Mouse (Mus musculus): ENCODE measurements around the gene Zfp326. TPM values are rescaled to one million over a fixed set of nuclear protein-coding genes. Genes with fewer than 3 reads are reported as not detected.

Gene Zfp326
- polyA plus RNA-seq, 1 experiment from 2014 or later: 44.1 TPM

DNA sequence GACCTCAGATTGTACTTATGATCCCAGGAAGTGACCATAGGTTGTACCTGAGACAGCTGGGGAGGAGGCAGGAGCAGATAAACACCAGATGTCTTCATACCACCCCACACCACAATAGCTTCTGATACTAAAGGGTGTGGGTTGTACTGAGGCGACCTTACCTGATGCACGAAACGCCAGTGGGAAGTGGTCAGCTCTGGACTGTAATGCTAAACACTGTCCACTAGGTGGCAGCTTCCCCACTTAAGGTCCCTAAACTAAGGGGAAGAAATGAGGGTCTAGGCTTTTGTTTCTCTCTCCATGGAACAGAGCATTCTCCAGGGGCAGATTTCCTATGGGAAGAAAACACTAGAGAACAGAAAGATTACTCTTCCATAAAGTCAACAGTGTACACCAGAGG, 53.9 kb downstream of the Zfp326 start:
- H3K4me2 ChIP-seq (ENCODE audit: low read depth, severe bottlenecking): no peak overlapping the region
- H3K36me3 ChIP-seq (ENCODE audit: control insufficient read depth, insufficient read depth, low read length): no peaks in the 10 kb centered on the region
- WGBS: 29% methylated on average over 3 of the region's 3 CpGs
- no peak overlapping the region for H3K4me3 ChIP-seq (ENCODE audit: low read depth, low read length)
- ATAC-seq (ENCODE audit: insufficient number of reproducible peaks, low FRiP score, low TSS enrichment, low read depth) (no peak), DNase-seq (ENCODE audit: low spot score) (no peak)
- no peaks in the 10 kb centered on the region for H3K27me3 ChIP-seq (ENCODE audit: control insufficient read depth, insufficient read depth, low read length)
- no peak overlapping the region for H3K27ac ChIP-seq (replicated peaks; ENCODE audit: low read depth, low read length)
- H3K9me3 ChIP-seq (ENCODE audit: control insufficient read depth, low read length): peaks cover 8% of the 10 kb centered on the region; the same call in 1 of the 2 replicates
- no peaks in the 10 kb centered on the region for H3K4me1 ChIP-seq (ENCODE audit: control insufficient read depth, insufficient read depth, low read length)
- no peak overlapping the region for H3K9ac ChIP-seq (ENCODE audit: low read length)

DNA sequence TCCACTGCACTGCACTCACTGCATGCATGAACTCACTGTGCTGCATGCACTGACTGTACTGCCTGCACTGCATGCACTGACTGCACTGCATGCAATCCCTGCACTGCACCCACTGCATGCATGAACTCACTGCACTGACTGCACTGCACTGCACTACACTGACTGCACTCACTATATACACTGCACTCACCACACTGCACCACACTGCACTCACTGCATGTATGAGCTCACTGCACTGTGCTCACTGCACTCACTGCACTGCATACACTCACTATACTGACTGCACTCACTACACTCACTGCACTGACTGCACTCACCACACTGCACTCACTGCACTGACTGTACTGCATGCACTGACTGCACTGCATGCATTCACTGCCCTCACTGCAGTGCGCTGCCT, 56.0 kb downstream of the Zfp326 start:
- no peaks in the 10 kb centered on the region for H3K36me3 ChIP-seq (ENCODE audit: control insufficient read depth, insufficient read depth, low read length)
- H3K27ac ChIP-seq (replicated peaks; ENCODE audit: low read depth, low read length): no peak overlapping the region
- H3K27me3 ChIP-seq (ENCODE audit: control insufficient read depth, insufficient read depth, low read length): no peaks in the 10 kb centered on the region
- no peak overlapping the region for H3K4me3 ChIP-seq (ENCODE audit: low read depth, low read length)
- H3K9ac ChIP-seq (ENCODE audit: low read length): no peak overlapping the region
- DNase-seq (ENCODE audit: low spot score) (no peak), ATAC-seq (ENCODE audit: insufficient number of reproducible peaks, low FRiP score, low TSS enrichment, low read depth) (0 out of 2 replicates have a peak, but pooled peaks have one; percentile 44)
- no peaks in the 10 kb centered on the region for H3K4me1 ChIP-seq (ENCODE audit: control insufficient read depth, insufficient read depth, low read length)
- peaks cover 8% of the 10 kb centered on the region; the same call in 1 of the 2 replicates for H3K9me3 ChIP-seq (ENCODE audit: control insufficient read depth, low read length)
- WGBS: 93% methylated on average over 1 of the region's 1 CpGs
- H3K4me2 ChIP-seq (ENCODE audit: low read depth, severe bottlenecking): no peak overlapping the region

DNA sequence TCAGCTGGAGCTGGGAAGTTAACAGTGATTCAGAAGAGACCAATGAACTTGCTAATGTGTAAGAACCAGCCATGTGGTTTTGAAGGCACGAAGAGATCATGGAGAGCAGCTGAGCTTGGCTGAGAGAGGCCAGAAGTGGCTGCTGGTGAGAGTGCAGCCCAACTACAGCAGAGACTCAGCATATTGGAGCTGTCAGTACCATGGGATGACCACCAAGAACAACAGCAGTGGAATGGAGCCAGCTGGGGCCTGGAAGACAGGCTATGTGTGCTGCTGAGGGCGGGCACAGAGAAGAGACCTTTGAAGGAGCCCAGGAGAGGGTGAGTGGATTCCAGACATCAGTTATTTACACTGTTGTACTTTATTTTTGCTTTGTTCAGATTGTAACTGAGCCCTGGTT, 65.6 kb downstream of the Zfp326 start:
- H3K27me3 ChIP-seq (ENCODE audit: control insufficient read depth, insufficient read depth, low read length): no peaks in the 10 kb centered on the region
- ATAC-seq (ENCODE audit: insufficient number of reproducible peaks, low FRiP score, low TSS enrichment, low read depth) (no peak), DNase-seq (ENCODE audit: low spot score) (no peak)
- H3K27ac ChIP-seq (replicated peaks; ENCODE audit: low read depth, low read length): no peak overlapping the region
- H3K9me3 ChIP-seq (ENCODE audit: control insufficient read depth, low read length): no peaks in the 10 kb centered on the region
- H3K36me3 ChIP-seq (ENCODE audit: control insufficient read depth, insufficient read depth, low read length): no peaks in the 10 kb centered on the region
- no peak overlapping the region for H3K4me3 ChIP-seq (ENCODE audit: low read depth, low read length)
- no peaks in the 10 kb centered on the region for H3K4me1 ChIP-seq (ENCODE audit: control insufficient read depth, insufficient read depth, low read length)
- WGBS: 77% methylated on average over 2 of the region's 2 CpGs
- H3K9ac ChIP-seq (ENCODE audit: low read length): no peak overlapping the region
- no peak overlapping the region for H3K4me2 ChIP-seq (ENCODE audit: low read depth, severe bottlenecking)

Other genes starting within 250 kb of the Zfp326 start
- 18.3 and 21.4 TPM in 2 replicates for gene Lrrc8d, start 176.6 kb upstream of the Zfp326 start, polyA plus RNA-seq (2014; fragmentation: Nextera tagmentation; extraction: Ambion mirVana)

Measured in limb, embryonic 11.5 days (tissue).